Mouse (Mus musculus): ENCODE measurements at regions not wholly inside any gene's neighbourhood (a gene's known extent, or its start where the extent isn't known, plus 50 kb on each side); places are given as distances from the start of the nearest gene placed in this dataset.

DNA sequence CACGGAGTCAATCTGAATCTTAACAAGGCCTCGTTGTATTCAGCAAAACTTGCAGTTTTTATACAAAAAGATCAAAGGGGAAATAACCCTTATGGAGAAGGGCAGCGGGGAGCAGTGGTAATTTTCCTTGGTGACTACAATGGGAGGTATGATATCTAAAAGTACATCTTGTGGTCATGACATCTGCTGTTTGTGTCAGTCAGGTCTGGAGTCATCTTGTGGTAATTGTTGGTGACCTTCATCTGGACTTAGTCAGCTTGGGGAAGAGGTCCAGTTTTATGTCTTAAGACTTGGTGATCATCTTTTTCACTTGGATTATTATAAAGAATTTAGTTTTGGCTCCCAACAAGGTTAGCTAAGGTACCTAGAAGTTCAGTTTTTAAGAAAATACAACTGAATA lies 250.5 kb upstream of the Gria4 start:
- Histone ChIP-seq H3K27me3 (ENCODE audit: insufficient read depth, low read length) (no peaks in the 10 kb centered on the region), H3K4me3 (replicated peaks; ENCODE audit: low read length) (no peak overlapping the region), H3K36me3 (ENCODE audit: insufficient read depth, low read length) (no peaks in the 10 kb centered on the region), H3K9me3 (ENCODE audit: low read length) (no peaks in the 10 kb centered on the region), H3K4me1 (replicated peaks; ENCODE audit: low read depth, low read length) (no peaks in the 10 kb centered on the region)
- TF ChIP-seq POU5F1 (IDR thresholded peaks at IDR 0.05; ENCODE audit: borderline replicate concordance, low read length) (no peak), CTCF (conservative IDR thresholded peaks at IDR 0.05; ENCODE audit: low read length) (no peak), NANOG (IDR thresholded peaks at IDR 0.05; ENCODE audit: borderline replicate concordance, low read length) (no peak)

DNA sequence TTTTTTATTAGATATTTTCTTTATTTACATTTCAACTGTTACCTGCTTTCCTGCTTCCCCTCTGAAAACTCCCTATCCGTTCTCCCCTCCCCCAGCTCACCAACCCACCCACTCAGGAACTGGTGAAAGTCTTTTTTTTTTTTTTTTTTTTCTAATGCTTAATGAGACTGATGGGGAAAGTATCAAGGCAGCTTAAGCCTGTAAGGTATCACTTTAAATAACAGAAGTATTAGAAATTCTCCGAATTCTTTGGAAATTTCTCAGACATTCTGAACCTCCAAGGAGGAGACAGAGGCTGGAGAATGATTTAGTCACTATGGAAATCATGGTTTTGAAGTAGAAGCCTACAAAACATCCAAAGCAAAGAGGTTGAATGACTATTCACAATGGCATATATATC lies 248.8 kb upstream of the Casp1 start:
- Histone ChIP-seq H3K4me1 (replicated peaks; ENCODE audit: low read depth, low read length) (no peaks in the 10 kb centered on the region), H3K9me3 (ENCODE audit: low read length) (no peaks in the 10 kb centered on the region), H3K27me3 (ENCODE audit: insufficient read depth, low read length) (no peaks in the 10 kb centered on the region), H3K4me3 (replicated peaks; ENCODE audit: low read length) (no peak overlapping the region), H3K36me3 (ENCODE audit: insufficient read depth, low read length) (no peaks in the 10 kb centered on the region)
- no peak for TF ChIP-seq POU5F1 (IDR thresholded peaks at IDR 0.05; ENCODE audit: borderline replicate concordance, low read length)
- TF ChIP-seq NANOG (IDR thresholded peaks at IDR 0.05; ENCODE audit: borderline replicate concordance, low read length) = peak; percentile 43; the same call in 1 of the 2 replicates
- TF ChIP-seq CTCF (conservative IDR thresholded peaks at IDR 0.05; ENCODE audit: low read length) = no peak

Measured in E14TG2a.4 (cell line).